Mouse (Mus musculus) G1E (cell line): ENCODE data around the gene Ttc39d.

Experiments used
- CTCF ChIP-seq: IDR thresholded peaks from 2 replicates; pipeline ENCODE4 v1.5.1; 2012; ENCODE audit warnings: low read depth, low read length, inconsistent platforms, mixed read lengths
- GATA1 ChIP-seq: IDR thresholded peaks from 2 replicates; pipeline ENCODE4 v1.6.1; 2012; ENCODE audit warnings: borderline replicate concordance, low read length, inconsistent platforms, mixed read lengths
- GATA2 ChIP-seq: IDR thresholded peaks from 2 replicates; pipeline ENCODE4 v1.6.1; 2012; ENCODE audit warnings: low read depth, low read length, inconsistent platforms, borderline replicate concordance
- TAL1 ChIP-seq: conservative IDR thresholded peaks from 2 replicates; pipeline ENCODE4 v1.6.1; 2012; ENCODE audit warnings: low read depth, low read length, inconsistent platforms, mixed read lengths

- TF ChIP-seq CTCF: no peak
- TF ChIP-seq GATA1: no peak
- no peak for TF ChIP-seq GATA2
- TF ChIP-seq TAL1: no peak
These were observed 23.6 kb upstream of the Ttc39d start for GRCm38 (mm10) chr17:80183615-80184014.
